Mouse (Mus musculus) erythroblast, embryonic 14.5 days (primary cell): ENCODE results near the gene Fhl5.

Source experiments
- GATA1 ChIP-seq: IDR thresholded peaks from 2 replicates; pipeline ENCODE4 v1.6.1; 2012; ENCODE audit warnings: low read length, inconsistent platforms, mixed read lengths
- TAL1 ChIP-seq: IDR thresholded peaks from 3 replicates; pipeline ENCODE4 v1.6.1; 2012; ENCODE audit warnings: low read length, inconsistent platforms, mixed read lengths

DNA sequence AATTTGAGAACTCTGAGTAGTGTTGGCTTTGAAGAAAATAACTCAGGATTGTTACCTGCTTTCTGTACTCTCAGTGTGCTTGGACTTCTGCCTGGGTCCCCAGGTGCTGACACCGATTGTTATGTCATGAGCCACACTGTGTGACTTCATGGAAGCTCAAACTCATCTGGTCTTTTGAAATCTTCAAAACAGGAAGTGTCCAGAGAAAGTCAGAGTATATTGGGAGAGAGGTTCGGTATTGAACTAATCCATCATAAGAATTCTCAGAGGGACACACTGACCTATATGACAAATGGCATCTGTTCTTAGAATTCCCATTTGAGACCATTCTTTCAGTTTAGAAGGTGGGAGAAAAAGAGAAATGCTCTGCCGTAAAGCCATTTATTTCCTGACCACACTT lies at the start of gene Fhl5:
- TF ChIP-seq GATA1 (no peak), TAL1 (no peak)
